Mouse (Mus musculus): ENCODE measurements at regions not wholly inside any gene's neighbourhood (a gene's known extent, or its start where the extent isn't known, plus 50 kb on each side); places are given as distances from the start of the nearest gene placed in this dataset.

DNA sequence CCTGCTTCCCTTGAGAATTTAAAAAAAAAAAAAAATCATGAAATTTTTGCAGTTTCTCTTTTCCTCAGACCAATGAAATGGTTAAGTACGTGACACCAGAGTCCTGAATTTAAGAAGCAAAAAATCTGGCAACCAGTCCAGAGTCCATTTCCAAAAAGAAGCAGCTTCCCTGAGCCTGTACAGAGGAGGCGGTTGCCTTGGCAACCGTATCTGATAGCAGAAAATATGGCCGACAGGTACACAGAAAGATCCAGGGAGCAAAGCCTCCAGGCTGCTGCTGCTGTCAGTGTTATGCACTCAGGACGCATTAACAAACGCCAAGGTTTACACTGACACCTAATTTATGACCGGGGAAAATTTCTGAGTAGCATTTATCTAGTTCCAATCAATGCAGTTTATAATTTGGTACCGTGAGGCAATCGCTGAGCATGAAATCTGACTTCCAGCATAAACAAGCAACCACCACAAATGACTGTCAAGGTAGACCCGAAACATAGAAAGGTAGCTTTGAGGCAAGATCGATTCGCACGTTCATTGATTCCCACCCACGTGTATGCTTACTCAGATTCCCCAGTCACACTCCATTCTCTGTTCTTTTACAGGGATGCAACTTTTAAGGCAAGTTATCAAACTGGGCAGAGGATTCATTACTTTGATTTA lies 420.8 kb downstream of the Basp1 start:
- in situ Hi-C loops (cut with MboI, MseI), result no loop called here

DNA sequence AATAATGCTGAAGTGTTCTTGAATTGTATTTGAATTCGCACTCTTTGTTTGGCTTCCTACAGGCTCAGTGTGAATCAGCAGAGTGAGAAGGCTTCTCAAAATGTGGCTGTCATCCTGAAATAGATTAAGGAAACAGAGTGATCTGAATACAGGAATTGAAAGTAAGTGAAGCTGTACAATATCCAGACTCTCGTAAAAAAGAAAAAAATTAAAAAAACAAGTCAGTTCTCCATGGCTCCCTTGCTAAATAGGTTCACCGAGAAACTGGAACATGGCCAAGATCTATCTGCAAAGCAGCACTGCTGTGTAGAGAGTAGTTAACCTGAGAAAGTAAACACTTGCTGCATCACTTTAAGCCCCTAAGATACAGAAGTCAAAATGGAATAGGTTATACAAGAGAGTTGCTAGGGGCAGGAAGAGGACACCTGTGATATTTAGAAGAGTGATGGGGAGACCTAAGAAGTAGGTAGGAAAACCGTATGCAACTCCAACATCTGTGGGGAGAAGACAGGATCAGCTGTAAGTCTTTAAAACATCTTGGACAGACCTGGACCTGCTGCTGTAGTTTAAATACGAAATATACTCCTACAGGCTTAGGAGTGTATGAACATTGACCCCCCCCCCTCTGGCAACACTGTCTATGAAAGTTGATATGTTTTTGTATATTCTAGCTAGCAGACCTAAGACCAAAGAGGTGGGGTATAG lies 423.3 kb downstream of the Basp1 start:
- in situ Hi-C loops (cut with MboI, MseI), result no loop called here

DNA sequence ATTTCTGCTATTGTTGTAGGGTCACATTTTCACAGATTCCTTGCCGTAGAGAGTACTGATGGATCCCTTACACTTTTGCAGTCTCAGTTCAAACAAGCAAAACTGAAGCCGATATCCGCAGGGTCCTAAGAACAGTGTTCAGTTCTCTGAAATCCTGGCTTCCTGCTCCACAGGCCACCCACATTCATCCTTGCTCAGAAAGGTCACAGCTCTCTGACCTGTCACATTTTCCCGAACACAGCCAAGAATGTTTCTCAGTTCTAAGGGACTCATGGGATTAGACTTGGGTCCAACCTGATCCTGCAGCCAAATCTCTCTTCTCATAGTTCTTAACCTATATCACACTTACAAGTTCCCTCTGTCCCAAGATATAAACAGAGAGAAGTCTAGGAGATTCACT lies 432.7 kb downstream of the Basp1 start:
- in situ Hi-C loops (cut with MboI, MseI), result no loop called here

DNA sequence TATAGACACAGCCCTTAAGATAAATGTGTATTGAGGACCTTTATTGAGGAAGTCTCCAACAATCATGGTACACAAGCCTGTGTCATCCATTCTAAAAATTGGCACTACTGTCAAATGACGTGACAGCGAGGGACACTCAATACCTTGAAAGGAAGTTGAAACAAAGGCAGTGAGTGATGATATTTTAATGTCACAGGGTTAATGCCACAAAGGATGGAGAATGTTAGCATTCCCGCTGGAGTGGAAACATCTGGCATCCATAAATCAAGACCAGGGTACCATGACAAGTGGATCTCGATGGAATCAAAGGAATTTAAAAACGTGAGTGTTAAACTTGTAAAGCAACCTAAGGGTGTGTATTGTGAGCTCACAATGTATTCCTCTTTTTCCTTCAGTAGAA lies 441.5 kb downstream of the Basp1 start:
- in situ Hi-C loops (cut with MboI, MseI), result no loop called here

DNA sequence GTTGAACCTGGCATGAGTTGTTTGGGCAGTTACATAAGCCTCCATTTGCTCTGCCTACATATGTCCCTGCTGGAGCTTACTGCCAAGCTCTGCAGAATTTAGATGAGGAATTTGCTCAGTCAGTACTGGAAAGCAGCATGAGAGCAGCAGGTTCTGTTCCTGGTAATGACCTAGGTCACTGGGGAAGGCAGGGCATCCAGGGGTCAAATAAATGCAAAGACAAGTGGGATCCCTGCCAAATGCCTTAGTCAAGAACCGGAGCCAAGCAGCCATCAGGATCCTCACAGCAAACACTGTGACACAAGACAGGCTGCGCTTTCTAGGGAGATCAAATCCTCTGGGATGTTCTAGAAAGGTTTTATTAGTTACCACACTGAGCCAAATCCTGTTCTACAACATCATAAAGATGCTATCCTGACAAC lies 444.2 kb downstream of the Basp1 start:
- in situ Hi-C loops (cut with MboI, MseI), result no loop called here

DNA sequence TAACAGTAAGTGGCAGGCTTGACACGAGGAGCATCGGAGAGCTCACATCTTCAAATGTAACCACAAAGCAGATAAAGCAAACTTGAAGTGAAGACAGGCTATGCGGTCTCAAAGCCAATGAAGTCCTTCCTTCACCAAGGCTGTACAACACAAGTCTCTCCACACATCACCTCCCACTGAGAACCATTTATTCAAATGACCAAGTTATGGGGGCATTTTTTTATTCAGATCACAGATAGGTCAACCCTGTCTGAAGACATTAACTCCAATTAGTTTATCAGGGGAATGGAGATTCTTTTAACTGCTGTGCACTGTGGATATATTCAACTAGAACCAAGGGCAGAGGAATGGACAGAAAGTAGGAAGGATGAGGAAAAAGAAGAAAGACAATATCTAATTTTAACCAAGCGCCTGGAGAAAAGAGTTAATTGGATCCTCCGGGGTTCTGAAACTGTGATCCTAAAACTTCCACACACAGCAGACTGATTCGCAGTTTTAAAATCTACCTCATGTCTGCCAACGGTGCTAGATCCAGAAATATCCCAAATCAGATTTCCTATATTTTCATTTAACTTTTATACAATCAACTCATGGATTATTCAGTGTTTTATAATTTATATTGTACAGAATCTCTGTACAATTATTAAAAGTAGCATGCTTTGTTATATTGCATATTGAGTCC lies 444.8 kb downstream of the Basp1 start:
- in situ Hi-C loops (cut with MboI, MseI), result no loop called here

DNA sequence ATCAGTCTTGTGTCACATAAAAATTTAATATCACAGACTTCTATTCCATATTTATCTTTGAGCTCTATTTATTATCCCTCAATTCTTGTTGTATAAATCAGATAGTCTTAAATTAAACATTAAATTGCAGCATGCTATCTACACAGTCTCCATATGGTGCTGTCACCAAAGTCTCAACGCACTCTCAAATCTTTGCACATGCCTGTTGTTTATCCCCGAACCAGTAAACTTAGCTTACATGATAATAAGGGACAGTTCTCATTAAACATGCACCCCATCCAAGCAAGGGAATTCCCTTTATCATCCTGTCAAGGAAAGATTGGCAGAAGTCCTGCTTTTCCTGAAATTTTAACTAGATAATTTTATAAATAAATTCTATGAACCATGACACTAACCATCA lies 483.8 kb downstream of the Basp1 start:
- in situ Hi-C loops (cut with MboI, MseI), result no loop called here

DNA sequence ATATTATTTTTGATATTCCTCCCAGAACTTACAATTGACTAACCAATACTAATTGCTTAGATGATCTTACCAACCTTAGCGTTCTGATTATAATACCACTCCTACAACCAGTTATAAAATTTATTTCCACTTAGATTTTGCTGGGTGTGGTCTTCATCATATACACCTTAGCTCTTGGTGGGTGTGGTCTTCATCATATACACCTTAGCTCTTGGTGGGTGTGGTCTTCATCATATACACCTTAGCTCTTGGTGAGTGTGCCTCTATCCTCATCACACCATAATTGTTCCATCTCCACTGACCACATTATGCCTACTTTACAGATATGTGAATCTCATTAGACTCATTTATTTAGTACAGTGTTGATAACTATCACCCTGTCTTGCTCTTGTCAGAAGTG lies 501.7 kb downstream of the Basp1 start:
- in situ Hi-C loops (cut with MboI, MseI), result no loop called here

DNA sequence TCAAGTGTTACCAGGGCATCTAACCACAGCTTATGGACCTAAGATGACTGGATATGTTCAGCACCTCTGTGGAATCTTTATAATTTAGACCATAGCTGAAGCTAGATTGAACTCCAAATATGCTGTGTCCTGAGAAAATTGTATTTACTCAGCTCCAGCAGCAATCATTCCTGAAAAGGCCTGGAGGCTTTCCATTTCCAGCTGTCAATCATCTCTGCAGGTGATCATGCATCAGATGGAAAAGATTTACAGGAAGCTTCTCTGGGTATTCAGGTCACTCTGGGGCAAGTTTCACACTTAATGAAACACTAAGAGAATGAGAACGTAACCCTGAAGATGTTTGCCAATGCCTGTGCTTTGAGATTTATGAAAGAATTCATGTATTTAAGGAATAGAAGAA lies 502.1 kb downstream of the Basp1 start:
- in situ Hi-C loops (cut with MboI, MseI), result no loop called here

DNA sequence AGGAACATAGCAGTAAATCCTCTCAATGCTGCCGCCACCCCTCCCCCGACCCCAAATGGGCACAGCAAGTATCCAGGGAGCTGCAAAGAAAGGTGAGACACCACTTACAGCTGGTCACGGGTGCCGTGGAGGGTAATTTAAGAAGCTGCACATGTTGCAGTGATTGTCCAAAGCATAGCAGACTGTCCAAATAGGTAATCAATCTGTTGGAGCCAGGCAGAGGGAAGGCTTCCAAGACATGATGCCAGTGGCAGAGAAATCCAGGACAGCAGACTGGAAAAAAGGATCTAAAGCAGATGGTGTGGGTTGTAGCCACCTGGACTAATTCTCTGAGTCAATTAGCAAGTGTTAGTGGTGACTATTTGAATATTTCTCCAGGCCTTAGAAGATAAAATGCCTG lies 506.6 kb downstream of the Basp1 start:
- in situ Hi-C loops (cut with MboI, MseI), result no loop called here

DNA sequence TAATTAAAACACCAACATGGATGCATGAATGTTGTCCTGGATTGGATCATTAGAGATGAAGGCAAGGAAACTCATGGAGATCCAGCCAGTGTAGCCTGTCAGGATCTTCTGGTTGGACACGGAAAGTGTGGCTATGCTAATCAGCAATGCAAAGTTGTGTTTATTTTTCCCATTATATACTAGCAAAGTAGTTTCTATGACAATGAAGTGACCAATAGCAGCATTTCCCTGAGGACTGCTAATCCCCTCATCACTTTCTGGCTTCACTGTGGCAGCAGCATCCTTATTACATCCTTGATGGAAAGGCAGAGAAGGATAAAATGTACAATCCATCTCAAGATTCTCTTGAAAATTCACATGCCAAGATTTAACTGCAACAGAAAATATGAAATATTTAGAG lies 534.7 kb downstream of the Basp1 start:
- in situ Hi-C loops (cut with MboI, MseI), result no loop called here

DNA sequence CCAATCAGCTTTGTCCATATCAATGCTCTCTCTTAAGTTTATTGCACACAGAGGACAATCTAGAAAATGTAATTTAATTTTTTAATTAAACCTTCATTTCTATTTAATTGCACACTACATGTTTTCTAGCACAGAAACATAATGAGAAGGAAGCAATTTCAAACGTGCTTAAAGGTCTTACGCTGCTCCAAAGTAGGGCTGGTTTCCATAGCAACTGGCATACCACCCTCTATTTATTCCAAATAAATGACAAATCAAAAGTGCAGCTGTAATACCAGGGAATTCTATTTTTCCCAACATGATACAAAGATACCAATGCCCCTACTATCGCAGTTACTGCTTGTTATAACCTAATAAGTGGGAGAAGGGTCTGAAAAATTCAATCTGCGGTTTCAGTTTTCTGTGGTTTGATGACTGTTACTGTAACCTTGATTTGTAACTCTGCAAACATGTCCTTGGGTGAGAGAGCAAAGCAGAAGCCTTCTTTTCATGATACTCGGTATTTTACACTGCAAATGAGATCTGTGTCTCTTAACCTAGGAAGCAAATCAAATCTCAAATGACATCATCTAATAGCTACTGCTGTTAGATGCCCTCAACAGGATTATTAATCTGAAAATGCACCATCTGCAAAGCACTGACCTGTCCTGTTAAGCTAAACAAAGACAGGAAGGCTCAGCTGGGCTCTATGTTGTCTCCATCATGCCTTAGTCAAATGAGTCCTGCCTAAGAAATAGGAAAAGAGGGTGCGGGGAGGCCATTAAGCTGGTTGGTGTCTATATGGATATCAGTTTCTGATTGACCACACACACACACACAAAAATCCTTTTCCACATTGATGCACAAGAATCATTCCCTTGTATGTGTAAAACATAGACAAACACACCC lies 535.6 kb downstream of the Basp1 start:
- in situ Hi-C loops (cut with MboI, MseI), result no loop called here

DNA sequence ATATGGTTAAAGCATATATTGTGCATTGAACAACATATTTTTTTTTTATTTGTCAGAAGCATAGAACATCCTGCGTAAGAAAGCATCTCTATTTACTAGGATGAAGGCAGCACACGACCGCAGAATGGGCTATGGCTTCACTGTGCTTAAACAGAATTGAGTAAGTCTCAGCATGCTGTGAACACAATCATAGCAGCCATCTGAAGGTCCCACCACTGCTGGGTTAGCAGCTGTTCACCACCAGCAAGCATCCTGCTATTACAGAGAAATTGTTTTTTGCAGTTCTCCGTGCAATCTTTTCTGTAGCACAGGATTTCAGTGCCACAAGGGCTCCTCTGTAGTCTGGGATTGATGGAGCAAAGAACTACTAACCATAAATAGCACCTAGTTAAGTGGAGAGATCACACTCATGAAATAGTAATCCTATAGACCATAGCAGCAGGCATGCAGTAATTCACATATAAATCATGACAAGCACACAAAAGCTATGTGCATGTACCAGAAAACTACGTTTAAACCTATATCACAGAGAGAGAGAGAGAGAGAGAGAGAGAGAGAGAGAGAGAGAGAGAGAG lies 537.3 kb downstream of the Basp1 start:
- in situ Hi-C loops (cut with MboI, MseI), result no loop called here

DNA sequence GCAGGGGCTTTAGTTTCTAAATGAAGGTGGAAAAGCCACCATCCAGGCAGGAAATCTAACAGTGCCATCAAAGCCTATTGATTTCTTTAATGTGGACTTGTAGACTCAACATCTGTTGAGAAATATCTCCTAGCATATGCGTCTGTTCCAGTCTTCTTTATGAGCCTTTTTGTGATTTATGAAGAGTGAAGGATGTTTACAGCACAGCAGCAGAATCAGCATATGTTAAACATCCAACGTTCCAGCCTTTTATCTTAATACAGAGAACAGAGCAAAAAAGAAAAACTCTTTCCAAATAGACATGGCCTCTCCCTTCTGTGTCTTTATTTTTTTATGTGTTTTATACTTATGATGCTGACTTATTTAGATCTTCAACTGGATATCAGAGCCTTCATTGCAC lies 573.3 kb downstream of the Basp1 start:
- in situ Hi-C loops (cut with MboI, MseI), result no loop called here

DNA sequence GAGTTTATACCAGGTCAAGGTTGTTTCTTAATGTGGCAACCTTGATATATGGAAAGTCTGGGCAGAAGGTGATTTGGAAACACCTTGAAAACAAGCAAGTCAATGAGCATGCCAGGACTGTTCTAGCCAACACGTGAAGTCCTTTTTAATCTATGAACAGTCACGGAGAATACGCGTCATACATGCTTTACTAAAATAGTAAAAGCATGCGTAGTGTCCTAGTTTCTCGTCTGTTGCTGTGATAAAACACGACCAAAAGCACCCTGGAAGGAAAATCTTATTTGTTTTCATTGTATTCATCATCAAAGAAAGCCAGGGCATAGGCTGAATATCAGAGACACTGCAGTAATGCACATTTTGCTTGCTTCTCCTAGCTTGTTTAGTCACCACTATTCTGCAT lies 575.2 kb downstream of the Basp1 start:
- in situ Hi-C loops (cut with MboI, MseI), result no loop called here

DNA sequence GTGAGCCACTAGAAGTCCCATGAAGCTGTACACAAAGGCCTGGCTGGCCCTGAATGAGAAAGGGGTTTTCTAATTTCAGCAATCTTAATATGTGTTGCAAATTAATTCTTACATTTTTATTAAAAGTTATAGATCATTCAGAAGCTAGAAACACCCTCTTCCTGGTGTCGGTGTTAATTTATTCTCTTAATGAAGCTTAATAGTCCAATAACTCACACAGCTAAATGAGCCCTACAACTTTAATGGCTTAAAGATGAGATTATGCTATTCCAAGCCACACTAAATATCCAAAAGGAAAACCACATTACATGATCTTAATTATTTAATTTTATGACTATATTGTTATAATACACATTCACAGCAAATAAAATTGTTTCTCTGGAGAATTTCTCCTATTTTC lies 585.7 kb downstream of the Basp1 start:
- in situ Hi-C loops (cut with MboI, MseI), result no loop called here

DNA sequence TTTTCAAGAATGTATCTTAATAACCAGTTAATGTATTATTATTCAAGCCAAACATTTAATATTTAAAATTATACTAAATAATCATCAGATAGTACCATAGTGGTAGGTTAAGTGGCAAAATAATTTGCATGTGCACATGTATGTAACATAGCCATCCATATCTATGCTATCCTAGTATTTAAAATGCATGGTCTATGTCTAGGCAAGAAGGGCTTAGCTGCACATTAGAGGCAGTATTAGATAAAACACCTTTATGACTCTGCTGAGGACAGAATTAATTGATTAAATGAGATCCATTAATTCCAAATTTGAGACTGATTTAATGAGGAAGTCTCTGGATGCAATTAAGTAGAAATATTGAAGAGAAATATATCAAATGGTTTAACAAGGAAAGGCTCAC lies 586.3 kb downstream of the Basp1 start:
- in situ Hi-C loops (cut with MboI, MseI), result no loop called here

DNA sequence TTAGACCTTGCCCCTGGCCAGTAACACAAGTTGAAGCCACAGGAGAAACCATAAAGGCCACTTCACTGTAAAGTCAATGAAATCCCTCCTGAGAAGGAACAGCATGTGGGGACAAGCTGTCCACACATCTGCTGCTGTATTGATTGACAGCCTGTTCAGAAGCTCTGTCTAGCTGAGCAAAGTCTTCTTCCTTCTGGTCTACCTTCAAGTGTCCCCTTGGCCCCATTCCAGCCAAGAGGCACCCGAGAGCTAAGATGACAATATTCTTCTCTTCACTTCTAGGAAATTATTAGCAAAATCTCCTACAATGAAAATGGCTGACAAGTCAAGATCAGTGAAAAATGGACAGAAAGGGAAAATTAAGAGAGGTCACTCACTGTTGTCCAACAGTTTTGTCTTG lies 616.7 kb downstream of the Basp1 start:
- in situ Hi-C loops (cut with MboI, MseI), result no loop called here

DNA sequence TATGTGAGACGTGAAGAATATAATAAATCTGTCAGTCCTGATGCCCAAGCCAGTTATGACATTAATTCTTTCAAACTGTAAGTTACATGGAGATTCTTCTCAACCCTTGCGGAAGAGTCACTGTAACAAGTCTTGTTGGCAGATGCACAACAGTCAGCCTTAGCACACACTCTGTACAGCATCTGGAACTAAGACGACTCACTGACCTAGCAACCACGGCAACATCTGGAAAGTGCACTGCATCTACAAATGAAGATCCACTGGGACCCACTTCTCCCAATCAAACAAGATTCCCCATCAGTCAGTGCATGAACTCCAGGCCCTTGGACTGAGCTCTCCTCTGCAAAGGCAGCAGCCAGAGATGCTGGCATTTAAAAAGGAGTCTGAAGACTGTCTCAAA lies 620.2 kb downstream of the Basp1 start:
- in situ Hi-C loops (cut with MboI, MseI), result no loop called here

DNA sequence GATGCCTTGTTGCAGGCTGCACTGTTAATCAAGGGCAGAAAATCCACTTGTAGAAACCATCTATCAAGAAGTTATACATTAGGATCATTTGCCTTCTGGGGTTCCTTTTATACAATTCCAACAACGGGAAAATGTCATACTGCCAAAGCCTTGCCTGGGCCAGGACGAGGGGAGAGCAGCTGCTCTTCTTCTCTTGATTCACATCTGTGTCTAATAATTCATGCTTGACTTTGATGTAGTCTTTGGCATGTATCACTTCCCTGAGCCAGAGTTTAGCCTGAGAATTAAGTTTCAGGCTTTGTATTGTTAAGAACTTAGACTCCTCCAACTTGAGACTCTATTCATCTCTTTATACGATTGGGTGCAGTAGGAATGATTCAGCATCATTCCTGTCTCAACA lies 627.2 kb downstream of the Basp1 start:
- in situ Hi-C loops (cut with MboI, MseI), result no loop called here

DNA sequence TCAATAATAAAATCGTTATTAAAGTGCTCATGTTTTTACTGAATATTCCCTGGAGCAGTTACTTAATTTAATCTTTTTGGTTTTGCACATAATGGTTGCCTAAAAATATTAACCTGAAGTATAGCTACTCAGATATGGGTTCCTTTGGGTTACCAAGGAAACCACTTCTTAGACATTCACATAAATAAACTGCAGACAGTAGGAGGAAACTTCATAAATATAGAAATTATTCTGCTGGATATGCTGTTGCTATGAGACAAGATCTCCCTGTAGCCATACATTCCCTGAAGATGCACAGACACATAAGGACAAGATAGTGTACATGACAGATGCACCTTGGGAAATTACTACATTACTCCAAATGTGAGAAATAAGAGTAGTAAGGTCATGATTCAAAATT lies 635.3 kb downstream of the Basp1 start:
- in situ Hi-C loops (cut with MboI, MseI), result no loop called here
